In genomic region chr17:29165967-29166578, GRCm38 (mm10) we compare ENCODE assay signal across 12 mouse cellular contexts. TPM values are rescaled to one million over a fixed set of nuclear protein-coding genes. Genes with fewer than 3 reads are reported as not detected.
DNase-seq lines count a peak whose midpoint lies in the region; ATAC-seq and TF ChIP-seq lines count a peak whose summit lies in the region.
"Had no signal": no experiment of that assay in that cellular context is flagged by ENCODE, and none has a peak within 500 bp of the region (broad histone marks: within the 10 kb centered on the region; RNA-seq: fewer than 3 reads in every experiment).

No protein-coding gene starts in this region.

- H3K4me2 ChIP-seq in hindbrain, embryonic 11.5 days (replicated peaks; ENCODE audit: low read depth, low read length), result no peak overlapping the region
- H3K4me2 ChIP-seq in hindbrain, postnatal 0 days (ENCODE audit: low read depth, low read length), result no peak overlapping the region
- H3K4me2 ChIP-seq in intestine, embryonic 16.5 days (ENCODE audit: low read depth, low read length), result no peak overlapping the region
- H3K4me2 ChIP-seq in midbrain, embryonic 11.5 days, result no peak overlapping the region
- H3K4me2 ChIP-seq: neural tube, embryonic 12.5 days had no signal

- WGBS in hindbrain, embryonic 11.5 days, result 38% methylated on average over 8 of the region's 8 CpGs
- WGBS in hindbrain, postnatal 0 days, result 31% methylated on average over 8 of the region's 8 CpGs
- 45% methylated on average over 8 of the region's 8 CpGs for WGBS in intestine, embryonic 16.5 days
- WGBS in midbrain, embryonic 11.5 days, result 37% methylated on average over 8 of the region's 8 CpGs

- H3K4me1 ChIP-seq in hindbrain, embryonic 11.5 days (replicated peaks; ENCODE audit: control insufficient read depth, insufficient read depth, low read length), result peaks cover 8% of the 10 kb centered on the region; the same call in 1 of the 2 replicates
- no peaks in the 10 kb centered on the region for H3K4me1 ChIP-seq in hindbrain, postnatal 0 days (ENCODE audit: insufficient read depth, low read length)
- H3K4me1 ChIP-seq in G1E (ENCODE audit: insufficient read depth, low read depth, low read length), result peaks cover 86% of the 10 kb centered on the region
- H3K4me1 ChIP-seq in intestine, embryonic 16.5 days (ENCODE audit: control insufficient read depth, insufficient read depth, low read length), result peaks cover 22% of the 10 kb centered on the region
- H3K4me1 ChIP-seq in midbrain, embryonic 11.5 days (ENCODE audit: control insufficient read depth, insufficient read depth, low read length), result peaks cover 17% of the 10 kb centered on the region

- H3K27ac ChIP-seq in hindbrain, embryonic 11.5 days (ENCODE audit: low read depth, low read length), result peak overlapping the region; percentile 40; the same call in 1 of the 2 replicates
- H3K27ac ChIP-seq in hindbrain, postnatal 0 days, result no peak overlapping the region; the same call in 1 of the 2 replicates
- peak overlapping the region; percentile 39; the same call in 1 of the 2 replicates for H3K27ac ChIP-seq in intestine, embryonic 16.5 days (ENCODE audit: low read length)
- H3K27ac ChIP-seq in midbrain, embryonic 11.5 days (ENCODE audit: low read depth, low read length), result peak overlapping the region; percentile 17; the same call in 1 of the 2 replicates
- H3K27ac ChIP-seq: liver, embryonic 14.5 days; neural tube, embryonic 12.5 days had no signal

- no peak overlapping the region for H3K4me3 ChIP-seq in hindbrain, embryonic 11.5 days (ENCODE audit: low read depth, low read length)
- no peak overlapping the region for H3K4me3 ChIP-seq in hindbrain, postnatal 0 days (ENCODE audit: low read length)
- H3K4me3 ChIP-seq in G1E (ENCODE audit: low read depth, low read length), result peak overlapping the region; percentile 27; the same call in 1 of the 2 replicates
- no peak overlapping the region for H3K4me3 ChIP-seq in intestine, embryonic 16.5 days (ENCODE audit: low read length)
- no peak overlapping the region for H3K4me3 ChIP-seq in midbrain, embryonic 11.5 days (ENCODE audit: low read depth, low read length)
- H3K4me3 ChIP-seq: neural tube, embryonic 12.5 days had no signal

- no peak for ATAC-seq in hindbrain, embryonic 11.5 days (ENCODE audit: low FRiP score)
- no peak for ATAC-seq in hindbrain, postnatal 0 days
- no peak for ATAC-seq in G1E (ENCODE audit: extremely low read depth, insufficient number of reproducible peaks, low FRiP score, poor library complexity, severe bottlenecking)
- peak; percentile 71 for ATAC-seq in intestine, embryonic 16.5 days
- ATAC-seq in midbrain, embryonic 11.5 days (ENCODE audit: low FRiP score), result no peak

- no peaks in the 10 kb centered on the region for H3K9me3 ChIP-seq in hindbrain, embryonic 11.5 days (ENCODE audit: control insufficient read depth, low read length)
- no peaks in the 10 kb centered on the region for H3K9me3 ChIP-seq in hindbrain, postnatal 0 days (ENCODE audit: low read length)
- peaks cover 14% of the 10 kb centered on the region for H3K9me3 ChIP-seq in G1E (replicated peaks)
- H3K9me3 ChIP-seq in intestine, embryonic 16.5 days (ENCODE audit: control insufficient read depth, low read length), result peaks cover 10% of the 10 kb centered on the region
- H3K9me3 ChIP-seq in midbrain, embryonic 11.5 days (ENCODE audit: control insufficient read depth, low read length), result no peaks in the 10 kb centered on the region
- H3K9me3 ChIP-seq: neural tube, embryonic 12.5 days had no signal

- TF ChIP-seq CTCF in hindbrain, postnatal 0 days (IDR thresholded peaks at IDR 0.05; ENCODE audit: low read depth), result no peak
- TF ChIP-seq CTCF in G1E (IDR thresholded peaks at IDR 0.05; ENCODE audit: low read depth, low read length), result no peak

- no peak for DNase-seq in hindbrain, embryonic 11.5 days (ENCODE audit: low spot score)
- no peak for DNase-seq in hindbrain, postnatal 0 days (ENCODE audit: low spot score)
- DNase-seq in G1E (ENCODE audit: low spot score), result no peak
- DNase-seq in midbrain, embryonic 11.5 days (ENCODE audit: low spot score, missing footprints), result no peak
- DNase-seq in left cerebral cortex, adult 18-20 months (ENCODE audit: low spot score in 2 of 2), result no peak
- no peak for DNase-seq in gastrocnemius, adult 18-20 months (ENCODE audit: low spot score)
- DNase-seq in frontal cortex, postnatal 14 days (ENCODE audit: low spot score in 2 of 2), result no peak
- DNase-seq: adrenal gland, adult 2 months; cerebellum, postnatal 36 days had no signal

- no peak overlapping the region for H3K9ac ChIP-seq in hindbrain, embryonic 11.5 days (ENCODE audit: low read depth, low read length)
- H3K9ac ChIP-seq in hindbrain, postnatal 0 days (replicated peaks; ENCODE audit: low read length), result no peak overlapping the region
- H3K9ac ChIP-seq in intestine, embryonic 16.5 days (ENCODE audit: low read depth, low read length), result no peak overlapping the region
- no peak overlapping the region for H3K9ac ChIP-seq in midbrain, embryonic 11.5 days (ENCODE audit: low read length)
- H3K9ac ChIP-seq: liver, embryonic 14.5 days; neural tube, embryonic 12.5 days had no signal

- H3K36me3 ChIP-seq in hindbrain, embryonic 11.5 days (ENCODE audit: control insufficient read depth, insufficient read depth, low read length), result no peaks in the 10 kb centered on the region
- H3K36me3 ChIP-seq in hindbrain, postnatal 0 days (ENCODE audit: insufficient read depth, low read length), result no peaks in the 10 kb centered on the region
- peaks cover 3% of the 10 kb centered on the region for H3K36me3 ChIP-seq in G1E (replicated peaks)
- no peaks in the 10 kb centered on the region for H3K36me3 ChIP-seq in intestine, embryonic 16.5 days (ENCODE audit: control insufficient read depth, insufficient read depth, low read length)
- no peaks in the 10 kb centered on the region; the same call in 1 of the 2 replicates for H3K36me3 ChIP-seq in midbrain, embryonic 11.5 days (ENCODE audit: control insufficient read depth, insufficient read depth, low read length)
- H3K36me3 ChIP-seq: neural tube, embryonic 12.5 days had no signal

- H3K27me3 ChIP-seq in hindbrain, embryonic 11.5 days (ENCODE audit: control insufficient read depth, insufficient read depth, low read length), result 0 out of 2 replicates have a peak, but pooled peaks cover 2% of the 10 kb centered on the region
- no peaks in the 10 kb centered on the region for H3K27me3 ChIP-seq in hindbrain, postnatal 0 days (ENCODE audit: insufficient read depth, low read length)
- H3K27me3 ChIP-seq in G1E (ENCODE audit: insufficient read depth, low read length), result peaks cover 4% of the 10 kb centered on the region; the same call in 1 of the 2 replicates
- H3K27me3 ChIP-seq in intestine, embryonic 16.5 days (replicated peaks; ENCODE audit: control insufficient read depth, insufficient read depth, low read length), result no peaks in the 10 kb centered on the region
- no peaks in the 10 kb centered on the region for H3K27me3 ChIP-seq in midbrain, embryonic 11.5 days (ENCODE audit: control insufficient read depth, insufficient read depth, low read length)
- H3K27me3 ChIP-seq: neural tube, embryonic 12.5 days had no signal

RNA-seq across cellular contexts. Expression of gene Rab44, which starts 52.1 kb away (rescaled TPM):
- polyA plus RNA-seq in hindbrain, embryonic 11.5 days (2014; fragmentation: Nextera tagmentation; extraction: Ambion mirVana), result 0.45 TPM in 1 of 2 replicates, not detected in the other
- 1.2 TPM in 2 replicates for total RNA-seq in hindbrain, postnatal 0 days (2014; rRNA removed)
- polyA plus RNA-seq in hindbrain, postnatal 0 days (2015; fragmentation: Nextera tagmentation; extraction: Ambion mirVana), result 0.05 and 0.20 TPM in 2 replicates
- total RNA-seq in G1E (2014; fragmentation: Nextera tagmentation) (20.5 and 23.0 TPM in 2 replicates), G1E (2017) (67.8 and 72.8 TPM in 2 replicates)
- 11.6 and 13.3 TPM in 2 replicates for polyA plus RNA-seq in G1E (2012)
- polyA plus RNA-seq in intestine, embryonic 16.5 days (2015; fragmentation: Nextera tagmentation; extraction: Ambion mirVana), result 0.34 and 0.70 TPM in 2 replicates
- polyA plus RNA-seq in midbrain, embryonic 11.5 days (2014; fragmentation: Nextera tagmentation; extraction: Ambion mirVana), result 0.22 and 0.44 TPM in 2 replicates
- total RNA-seq in left cerebral cortex, adult 18-20 months (2021), result not detected
- total RNA-seq in gastrocnemius, adult 18-20 months (2021), result under 1 TPM; 0.31 to 0.34 TPM
